Comparison of ENCODE assay signal across 24 mouse cellular contexts in genomic region chr10:5369599-5369998, GRCm38 (mm10).
DNase-seq lines count a peak whose midpoint lies in the region; ATAC-seq lines count a peak whose summit lies in the region.
"Had no signal": no experiment of that assay in that cellular context is flagged by ENCODE, and none has a peak within 500 bp of the region (broad histone marks: within the 10 kb centered on the region; RNA-seq: fewer than 3 reads in every experiment).

No protein-coding gene starts in this region.

- no peaks in the 10 kb centered on the region for H3K27me3 ChIP-seq in forebrain, embryonic 16.5 days (replicated peaks; ENCODE audit: control insufficient read depth, insufficient read depth, low read length)
- H3K27me3 ChIP-seq in forebrain, embryonic 12.5 days: no peaks in the 10 kb centered on the region
- no peaks in the 10 kb centered on the region for H3K27me3 ChIP-seq in heart, embryonic 11.5 days (ENCODE audit: control insufficient read depth, insufficient read depth, low read length)
- H3K27me3 ChIP-seq: embryonic facial prominence, embryonic 15.5 days; heart, embryonic 15.5 days; liver, embryonic 13.5 days; neural tube, embryonic 15.5 days had no signal

- DNase-seq in layer of hippocampus, adult 9-11 months: peak; percentile 57
- DNase-seq in layer of hippocampus, postnatal 25 days (ENCODE audit: extremely low spot score in 1 of 2, low spot score in 1 of 2): no peak
- DNase-seq in cerebellum, adult 11-12 months: peak; percentile 59
- DNase-seq in cerebellum, postnatal 14 days: peak; percentile 34 to 38
- no peak for DNase-seq in urinary bladder, postnatal 4 days (ENCODE audit: low spot score in 2 of 2)
- DNase-seq: adrenal gland, postnatal 14 days; gastrocnemius, adult 2 months; heart, postnatal 36 days; kidney, adult 11 months; kidney, postnatal 4 days; liver, embryonic 13.5 days; lung, embryonic 14.5 days; lung, postnatal 36 days; right cerebral cortex, adult 18-20 months; right cerebral cortex, postnatal 4 days; thymus, postnatal 25 days had no signal

- WGBS in forebrain, embryonic 16.5 days: 80% methylated on average over 4 of the region's 4 CpGs
- WGBS in forebrain, embryonic 12.5 days: 80% methylated on average over 4 of the region's 4 CpGs
- 67% methylated on average over 4 of the region's 4 CpGs for WGBS in heart, embryonic 11.5 days (ENCODE audit: insufficient replicate concordance)

- no peaks in the 10 kb centered on the region for H3K9me3 ChIP-seq in forebrain, embryonic 16.5 days (ENCODE audit: control insufficient read depth, low read length)
- H3K9me3 ChIP-seq in forebrain, embryonic 12.5 days: no peaks in the 10 kb centered on the region
- H3K9me3 ChIP-seq in heart, embryonic 11.5 days (replicated peaks; ENCODE audit: control insufficient read depth, low read length): no peaks in the 10 kb centered on the region
- H3K9me3 ChIP-seq: embryonic facial prominence, embryonic 15.5 days; heart, embryonic 15.5 days; liver, embryonic 13.5 days; neural tube, embryonic 15.5 days had no signal

- H3K36me3 ChIP-seq in forebrain, embryonic 16.5 days (ENCODE audit: control insufficient read depth, insufficient read depth): no peaks in the 10 kb centered on the region
- no peaks in the 10 kb centered on the region for H3K36me3 ChIP-seq in forebrain, embryonic 12.5 days (replicated peaks)
- H3K36me3 ChIP-seq in heart, embryonic 11.5 days (ENCODE audit: control insufficient read depth, insufficient read depth, low read length): no peaks in the 10 kb centered on the region
- H3K36me3 ChIP-seq: embryonic facial prominence, embryonic 15.5 days; heart, embryonic 15.5 days; liver, embryonic 13.5 days; neural tube, embryonic 15.5 days had no signal

- peaks cover 6% of the 10 kb centered on the region for H3K4me1 ChIP-seq in forebrain, embryonic 16.5 days (replicated peaks; ENCODE audit: control insufficient read depth, insufficient read depth, low read length)
- H3K4me1 ChIP-seq in forebrain, embryonic 12.5 days: peaks cover 4% of the 10 kb centered on the region
- no peaks in the 10 kb centered on the region for H3K4me1 ChIP-seq in heart, embryonic 11.5 days (ENCODE audit: control insufficient read depth, insufficient read depth, low read length)
- H3K4me1 ChIP-seq: embryonic facial prominence, embryonic 15.5 days; heart, embryonic 15.5 days; liver, embryonic 13.5 days; neural tube, embryonic 15.5 days had no signal

- 0 out of 2 replicates have a peak, but pooled peaks have one; percentile 12 for ATAC-seq in forebrain, embryonic 16.5 days
- no peak for ATAC-seq in forebrain, embryonic 12.5 days (ENCODE audit: low FRiP score)
- ATAC-seq in heart, embryonic 11.5 days (replicated peaks; ENCODE audit: insufficient number of reproducible peaks, low FRiP score, low TSS enrichment): no peak
- ATAC-seq: CD4-positive, CD25-positive, alpha-beta regulatory T cell, adult 4 months; midbrain, embryonic 16.5 days had no signal

- no peak overlapping the region for H3K4me3 ChIP-seq in forebrain, embryonic 16.5 days (replicated peaks; ENCODE audit: low read length)
- no peak overlapping the region for H3K4me3 ChIP-seq in forebrain, embryonic 12.5 days (replicated peaks)
- no peak overlapping the region for H3K4me3 ChIP-seq in heart, embryonic 11.5 days (ENCODE audit: low read depth, low read length)
- H3K4me3 ChIP-seq: embryonic facial prominence, embryonic 15.5 days; gastrocnemius, adult 2 months; heart, embryonic 15.5 days; liver, embryonic 13.5 days; neural tube, embryonic 15.5 days had no signal

- no peak overlapping the region for H3K27ac ChIP-seq in forebrain, embryonic 16.5 days (ENCODE audit: low read length)
- no peak overlapping the region for H3K27ac ChIP-seq in forebrain, embryonic 12.5 days
- no peak overlapping the region for H3K27ac ChIP-seq in heart, embryonic 11.5 days (ENCODE audit: low read depth, low read length)
- H3K27ac ChIP-seq: embryonic facial prominence, embryonic 15.5 days; gastrocnemius, adult 2 months; heart, embryonic 15.5 days; liver, embryonic 13.5 days; neural tube, embryonic 15.5 days had no signal

- H3K9ac ChIP-seq in forebrain, embryonic 16.5 days (replicated peaks; ENCODE audit: low read depth, low read length): no peak overlapping the region
- H3K9ac ChIP-seq in forebrain, embryonic 12.5 days: no peak overlapping the region
- H3K9ac ChIP-seq in heart, embryonic 11.5 days (ENCODE audit: low read depth, low read length): no peak overlapping the region
- H3K9ac ChIP-seq: embryonic facial prominence, embryonic 15.5 days; heart, embryonic 15.5 days; liver, embryonic 13.5 days; lung, embryonic 14.5 days; neural tube, embryonic 15.5 days had no signal

- no peak overlapping the region for H3K4me2 ChIP-seq in forebrain, embryonic 16.5 days (ENCODE audit: low read length)
- H3K4me2 ChIP-seq in forebrain, embryonic 12.5 days: no peak overlapping the region
- no peak overlapping the region for H3K4me2 ChIP-seq in heart, embryonic 11.5 days
- H3K4me2 ChIP-seq: embryonic facial prominence, embryonic 15.5 days; heart, embryonic 15.5 days; liver, embryonic 13.5 days; lung, embryonic 14.5 days; neural tube, embryonic 15.5 days had no signal

Comparison
In these comparisons a context has a peak if more than half of its experiments do, and no peak if none do; other contexts are left out.
1. DNase-seq: peak in layer of hippocampus, adult 9-11 months (single experiment), cerebellum, adult 11-12 months (single experiment) and cerebellum, postnatal 14 days (2 of 2); none in layer of hippocampus, postnatal 25 days (0 of 2) and urinary bladder, postnatal 4 days (0 of 2).